Mouse (Mus musculus) layer of hippocampus, adult 18-20 months (tissue): ENCODE results near the gene Skiv2l. TPM values are rescaled to one million over a fixed set of nuclear protein-coding genes. Genes with fewer than 3 reads are reported as not detected.

Experiments used
- microRNA-seq, 2 experiments: library from miRNA; unstranded; fragments of <30 nt; microRNA quantifications; one replicate each; pipeline ENCODE4 v1.2.0; 2021
- total RNA-seq, 2 experiments: library from RNA; stranded (reverse); gene quantifications; 2 replicates each; pipeline ENCODE4 v1.2.3; 2021

The Skiv2l gene
- total RNA-seq, 2 experiments from 2014 or later, result 70.1 to 74.2 TPM

Small RNA genes within 50 kb of the gene (microRNA-seq; reads per million reads assigned to microRNA genes)
- 0.49 to 2.0 reads per million in 2 experiments for gene Mir6970
- 2.0 to 4.3 reads per million in 2 experiments for gene Mir6971
- 0 reads per million in 2 experiments for gene Mir6972

Other genes starting within 250 kb of the Skiv2l start
- 10 to 100 TPM; 81.8 to 81.9 TPM for gene Rnf5, start 246.5 kb downstream of the Skiv2l start, total RNA-seq
- gene Agpat1, start 245.9 kb downstream of the Skiv2l start, total RNA-seq, result 100 to 1,000 TPM; 162 to 175 TPM
- gene Egfl8, start 234.2 kb downstream of the Skiv2l start, total RNA-seq, result 1 to 10 TPM; 2.0 to 2.4 TPM
- gene Ppt2, start 221.7 kb downstream of the Skiv2l start, total RNA-seq, result 10 to 100 TPM; 47.9 to 49.3 TPM
- 100 to 1,000 TPM; 265 to 276 TPM for gene Prrt1, start 220.7 kb downstream of the Skiv2l start, total RNA-seq
- 10 to 100 TPM; 16.6 to 18.0 TPM for gene Fkbpl, start 205.4 kb downstream of the Skiv2l start, total RNA-seq
- gene Atf6b, start 203.1 kb downstream of the Skiv2l start, total RNA-seq, result 10 to 100 TPM; 83.4 to 95.0 TPM
- gene Tnxb, start 179.7 kb downstream of the Skiv2l start, total RNA-seq, result 10 to 100 TPM; 12.1 to 12.3 TPM
- gene C4b, start 106.3 kb downstream of the Skiv2l start, total RNA-seq, result 10 to 100 TPM; 71.3 to 73.0 TPM
- under 1 TPM in 1 of 2 experiments, not detected in 1; 0.30 TPM for gene Cyp21a1, start 45.6 kb downstream of the Skiv2l start, total RNA-seq
- 10 to 100 TPM; 50.8 to 53.8 TPM for gene Stk19, start 13.3 kb downstream of the Skiv2l start, total RNA-seq
- 10 to 100 TPM; 36.6 to 40.8 TPM for gene Dxo, start 13.2 kb downstream of the Skiv2l start, total RNA-seq
- 10 to 100 TPM; 34.1 to 39.6 TPM for gene Nelfe, start 181 bp upstream of the Skiv2l start, total RNA-seq
- gene Cfb, start 12.3 kb upstream of the Skiv2l start, total RNA-seq, result not detected
- 1 to 10 TPM; 8.6 to 8.8 TPM for gene Zbtb12, start 29.3 kb upstream of the Skiv2l start, total RNA-seq
- under 1 TPM in 1 of 2 experiments, not detected in 1; 0.10 TPM for gene Gm20547, start 31.8 kb upstream of the Skiv2l start, total RNA-seq
- gene C2, start 48.1 kb upstream of the Skiv2l start, total RNA-seq, result 1 to 10 TPM in 1 of 2 experiments, under 1 TPM in 1; 0.89 to 3.1 TPM
- gene Ehmt2, start 48.3 kb upstream of the Skiv2l start, total RNA-seq, result 100 to 1,000 TPM; 186 to 193 TPM
- gene Slc44a4, start 64.3 kb upstream of the Skiv2l start, total RNA-seq, result under 1 TPM in 1 of 2 experiments, not detected in 1; 0.43 TPM
- gene Neu1, start 81.0 kb upstream of the Skiv2l start, total RNA-seq, result 10 to 100 TPM; 41.4 to 44.2 TPM
- 10 to 100 TPM; 27.5 to 37.5 TPM for gene Hspa1b, start 109.0 kb upstream of the Skiv2l start, total RNA-seq
- not detected for gene Gm20481, start 119.7 kb upstream of the Skiv2l start, total RNA-seq
- gene Hspa1a, start 121.9 kb upstream of the Skiv2l start, total RNA-seq, result 10 to 100 TPM; 24.3 to 27.8 TPM
- gene Hspa1l, start 122.5 kb upstream of the Skiv2l start, total RNA-seq, result under 1 TPM; 0.12 to 0.48 TPM
- 10 to 100 TPM; 18.2 to 20.7 TPM for gene Lsm2, start 131.7 kb upstream of the Skiv2l start, total RNA-seq
- gene Vars, start 150.8 kb upstream of the Skiv2l start, total RNA-seq, result 10 to 100 TPM; 46.6 to 50.4 TPM
- under 1 TPM; 0.15 to 0.22 TPM for gene Vwa7, start 166.4 kb upstream of the Skiv2l start, total RNA-seq
- 1 to 10 TPM in 1 of 2 experiments, not detected in 1; 1.4 TPM for gene Sapcd1, start 177.8 kb upstream of the Skiv2l start, total RNA-seq
- gene Msh5, start 196.5 kb upstream of the Skiv2l start, total RNA-seq, result 1 to 10 TPM; 1.5 to 1.6 TPM
- gene Clic1, start 199.8 kb upstream of the Skiv2l start, total RNA-seq, result 1 to 10 TPM; 7.7 to 8.3 TPM
- gene Ddah2, start 208.8 kb upstream of the Skiv2l start, total RNA-seq, result 10 to 100 TPM in 1 of 2 experiments, 1 to 10 TPM in 1; 9.4 to 11.0 TPM
- not detected for gene Ly6g6c, start 215.2 kb upstream of the Skiv2l start, total RNA-seq
- not detected for gene Mpig6b, start 216.0 kb upstream of the Skiv2l start, total RNA-seq
- gene Ly6g6e, start 226.7 kb upstream of the Skiv2l start, total RNA-seq, result 1 to 10 TPM; 3.6 to 5.0 TPM
- gene Ly6g6d, start 227.9 kb upstream of the Skiv2l start, total RNA-seq, result 1 to 10 TPM in 1 of 2 experiments, under 1 TPM in 1; 0.87 to 2.0 TPM
- gene Ly6g6f, start 235.4 kb upstream of the Skiv2l start, total RNA-seq, result under 1 TPM; 0.57 to 0.58 TPM
- gene Abhd16a, start 239.1 kb upstream of the Skiv2l start, total RNA-seq, result 100 to 1,000 TPM in 1 of 2 experiments, 10 to 100 TPM in 1; 97.6 to 103 TPM